8 mouse cellular contexts compared by ENCODE assay signal in genomic region chr9:96363581-96364140, GRCm38 (mm10). TPM values are rescaled to one million over a fixed set of nuclear protein-coding genes. Genes with fewer than 3 reads are reported as not detected.
DNase-seq lines count a peak whose midpoint lies in the region; ATAC-seq and TF ChIP-seq lines count a peak whose summit lies in the region.

No protein-coding gene starts in this region.

- peak overlapping the region; percentile 87 for H3K4me2 ChIP-seq in forebrain, embryonic 16.5 days (ENCODE audit: low read length)
- H3K4me2 ChIP-seq in liver, postnatal 0 days (ENCODE audit: low read depth, low read length), result peak overlapping the region; percentile 66
- peak overlapping the region; percentile 78 for H3K4me2 ChIP-seq in neural tube, embryonic 13.5 days

- H3K4me1 ChIP-seq in ES-E14 (ENCODE audit: control insufficient read depth in 2 of 2, insufficient read depth in 2 of 2, low read length in 2 of 2, poor library complexity in 1 of 2), result peaks cover 0 to 1% of the 10 kb centered on the region in 2 experiments; a peak in 1 of 4 replicates
- H3K4me1 ChIP-seq in forebrain, embryonic 16.5 days (replicated peaks; ENCODE audit: control insufficient read depth, insufficient read depth, low read length), result peaks cover 15% of the 10 kb centered on the region
- peaks cover 20% of the 10 kb centered on the region for H3K4me1 ChIP-seq in liver, postnatal 0 days (ENCODE audit: insufficient read depth)
- H3K4me1 ChIP-seq in neural tube, embryonic 13.5 days (replicated peaks), result peaks cover 31% of the 10 kb centered on the region
- H3K4me1 ChIP-seq in testis, adult 2 months (ENCODE audit: control insufficient read depth, insufficient read depth, low read length), result peaks cover 7% of the 10 kb centered on the region; the same call in 1 of the 2 replicates

- TF ChIP-seq POLR2A in testis, adult 2 months (IDR thresholded peaks at IDR 0.05; ENCODE audit: control insufficient read depth, low read depth, low read length), result no peak

- peaks cover 2% of the 10 kb centered on the region; the same call in 1 of the 2 replicates for H3K36me3 ChIP-seq in ES-E14 (ENCODE audit: control insufficient read depth, insufficient read depth, low read length, poor library complexity, severe bottlenecking)
- H3K36me3 ChIP-seq in forebrain, embryonic 16.5 days (ENCODE audit: control insufficient read depth, insufficient read depth), result no peaks in the 10 kb centered on the region
- H3K36me3 ChIP-seq in liver, postnatal 0 days (replicated peaks; ENCODE audit: insufficient read depth, low read length), result 0 out of 2 replicates have a peak, but pooled peaks cover 2% of the 10 kb centered on the region
- no peaks in the 10 kb centered on the region for H3K36me3 ChIP-seq in neural tube, embryonic 13.5 days
- no peaks in the 10 kb centered on the region for H3K36me3 ChIP-seq in testis, adult 2 months (ENCODE audit: control insufficient read depth, insufficient read depth, low read length)

- H3K9me3 ChIP-seq in ES-E14 (ENCODE audit: control insufficient read depth, insufficient read depth, low read depth, low read length), result no peaks in the 10 kb centered on the region
- H3K9me3 ChIP-seq in forebrain, embryonic 16.5 days (ENCODE audit: control insufficient read depth, low read length), result no peaks in the 10 kb centered on the region
- H3K9me3 ChIP-seq in liver, postnatal 0 days (ENCODE audit: low read length), result no peaks in the 10 kb centered on the region
- H3K9me3 ChIP-seq in neural tube, embryonic 13.5 days, result no peaks in the 10 kb centered on the region

- in situ Hi-C loops in ES-E14 (cut with MboI; ENCODE audit: low sequenced_read_pairs in 2 of 2, unreplicated experiment in 2 of 2), result no loop called here

- DNase-seq in ES-E14 (ENCODE audit: low read depth, low spot score), result no peak
- peak; percentile 80 for DNase-seq in cerebellum, adult 11-12 months
- DNase-seq in heart, postnatal 25 days (ENCODE audit: low spot score), result peak; percentile 56
- DNase-seq in layer of hippocampus, adult 11-12 months (ENCODE audit: low spot score), result peak; percentile 67
- DNase-seq in liver, postnatal 0 days, result peak; percentile 80

- no peak for TF ChIP-seq EP300 in liver, postnatal 0 days (IDR thresholded peaks at IDR 0.05; ENCODE audit: low read depth)

- no peak for TF ChIP-seq CTCF in liver, postnatal 0 days (IDR thresholded peaks at IDR 0.05; ENCODE audit: low read depth)
- no peak for TF ChIP-seq CTCF in testis, adult 2 months (IDR thresholded peaks at IDR 0.05; ENCODE audit: control insufficient read depth, insufficient read depth, insufficient replicate concordance, low read depth, low read length)

- peak; percentile 66 for ATAC-seq in forebrain, embryonic 16.5 days
- peak; percentile 72 for ATAC-seq in liver, postnatal 0 days
- peak; percentile 68 for ATAC-seq in neural tube, embryonic 13.5 days (ENCODE audit: low read depth)

- intact Hi-C loops in heart, postnatal 25 days (cut with DNase I), result loop anchor here (5.0 kb wide), 2 partner anchors 74 to 114 kb away; partner anchors contain the start of gene Rnf7

- WGBS in forebrain, embryonic 16.5 days, result under 1% methylated on average over 62 of the region's 64 CpGs
- WGBS in liver, postnatal 0 days (ENCODE audit: insufficient replicate concordance), result under 1% methylated on average over 47 of the region's 64 CpGs
- WGBS in neural tube, embryonic 13.5 days, result under 1% methylated on average over 64 of the region's 64 CpGs

- H3K4me3 ChIP-seq in ES-E14 (ENCODE audit: insufficient read depth in 1 of 2, low read depth in 1 of 2, low read length in 2 of 2, poor library complexity in 1 of 2, severe bottlenecking in 1 of 2), result peak overlapping the region; percentile 68 to 100
- H3K4me3 ChIP-seq in forebrain, embryonic 16.5 days (replicated peaks; ENCODE audit: low read length), result peak overlapping the region; percentile 91
- peak overlapping the region; percentile 68 for H3K4me3 ChIP-seq in liver, postnatal 0 days (ENCODE audit: low read depth, low read length)
- peak overlapping the region; percentile 90 for H3K4me3 ChIP-seq in neural tube, embryonic 13.5 days
- H3K4me3 ChIP-seq in testis, adult 2 months (ENCODE audit: control insufficient read depth, low read depth, low read length), result peak overlapping the region; percentile 98

- H3K9ac ChIP-seq in ES-E14 (ENCODE audit: insufficient read depth, low read depth, low read length, poor library complexity, severe bottlenecking), result peak overlapping the region; percentile 99
- peak overlapping the region; percentile 91 for H3K9ac ChIP-seq in forebrain, embryonic 16.5 days (replicated peaks; ENCODE audit: low read depth, low read length)
- peak overlapping the region; percentile 78 for H3K9ac ChIP-seq in liver, postnatal 0 days (replicated peaks)
- peak overlapping the region; percentile 94 for H3K9ac ChIP-seq in neural tube, embryonic 13.5 days

- H3K27me3 ChIP-seq in forebrain, embryonic 16.5 days (replicated peaks; ENCODE audit: control insufficient read depth, insufficient read depth, low read length), result no peaks in the 10 kb centered on the region
- H3K27me3 ChIP-seq in liver, postnatal 0 days (ENCODE audit: insufficient read depth, low read length), result no peaks in the 10 kb centered on the region
- H3K27me3 ChIP-seq in neural tube, embryonic 13.5 days, result no peaks in the 10 kb centered on the region
- no peaks in the 10 kb centered on the region for H3K27me3 ChIP-seq in testis, adult 2 months (ENCODE audit: control insufficient read depth, insufficient read depth, low read length)

- H3K27ac ChIP-seq in ES-E14 (ENCODE audit: insufficient read depth, low read depth, low read length, poor library complexity, severe bottlenecking), result peak overlapping the region; percentile 89
- H3K27ac ChIP-seq in forebrain, embryonic 16.5 days (ENCODE audit: low read length), result peak overlapping the region; percentile 89
- H3K27ac ChIP-seq in liver, postnatal 0 days (ENCODE audit: low read depth), result peak overlapping the region; percentile 93
- H3K27ac ChIP-seq in neural tube, embryonic 13.5 days (replicated peaks), result peak overlapping the region; percentile 95
- H3K27ac ChIP-seq in testis, adult 2 months (ENCODE audit: control insufficient read depth, insufficient read depth, low read depth, low read length), result peak overlapping the region; percentile 92

TF ChIP-seq in ES-E14, 5 proteins besides CTCF, POLR2A, EP300 and RAD21:
- no peak for TF ChIP-seq HCFC1 (IDR thresholded peaks at IDR 0.05; ENCODE audit: borderline replicate concordance, insufficient read depth, low read length)
- TF ChIP-seq ZC3H11A (IDR thresholded peaks at IDR 0.05; ENCODE audit: borderline replicate concordance, low read depth, low read length), result no peak
- TF ChIP-seq CHD2 (IDR thresholded peaks at IDR 0.05; ENCODE audit: low read depth, low read length), result no peak
- no peak for TF ChIP-seq ZNF384 (IDR thresholded peaks at IDR 0.05; ENCODE audit: low read depth, low read length)
- TF ChIP-seq MAFK (IDR thresholded peaks at IDR 0.05; ENCODE audit: insufficient read depth, low read depth, low read length), result no peak

RNA-seq across cellular contexts. Expression of gene Atp1b3, which starts 0.6 kb away (rescaled TPM):
- total RNA-seq in ES-E14 (2012; rRNA removed), result 131 and 132 TPM in 2 replicates
- polyA plus RNA-seq in forebrain, embryonic 16.5 days (2015; fragmentation: Nextera tagmentation; extraction: Ambion mirVana), result 138 and 146 TPM in 2 replicates
- total RNA-seq in heart, postnatal 25 days (2021), result 10 to 100 TPM; 58.9 to 64.6 TPM
- 60.3 and 60.6 TPM in 2 replicates for polyA plus RNA-seq in liver, postnatal 0 days (2015; fragmentation: Nextera tagmentation; extraction: Ambion mirVana)
- polyA plus RNA-seq in neural tube, embryonic 13.5 days (2015; fragmentation: Nextera tagmentation; extraction: Ambion mirVana), result 180 and 182 TPM in 2 replicates
- 289 and 306 TPM in 2 replicates for polyA plus RNA-seq in testis, adult 2 months (2012; rRNA removed)
